Mouse (Mus musculus) urinary bladder, adult 2 months (tissue): Measurements from ENCODE around the gene Mipol1. TPM values are rescaled to one million over a fixed set of nuclear protein-coding genes. Genes with fewer than 3 reads are reported as not detected.

Source experiments
- DNase-seq: peaks from one replicate; pipeline ENCODE4 v3.0.0; 2022; ENCODE audit warnings: low spot score
- polyA plus RNA-seq: library from polyadenylated mRNA; depleted of rRNA; stranded (reverse); fragments of >200 nt; gene quantifications from 2 replicates; pipeline ENCODE4 v1.2.3, GENCODE M21; 2012

Mipol1 gene
- polyA plus RNA-seq, 1 experiment: 18.4 TPM

DNA sequence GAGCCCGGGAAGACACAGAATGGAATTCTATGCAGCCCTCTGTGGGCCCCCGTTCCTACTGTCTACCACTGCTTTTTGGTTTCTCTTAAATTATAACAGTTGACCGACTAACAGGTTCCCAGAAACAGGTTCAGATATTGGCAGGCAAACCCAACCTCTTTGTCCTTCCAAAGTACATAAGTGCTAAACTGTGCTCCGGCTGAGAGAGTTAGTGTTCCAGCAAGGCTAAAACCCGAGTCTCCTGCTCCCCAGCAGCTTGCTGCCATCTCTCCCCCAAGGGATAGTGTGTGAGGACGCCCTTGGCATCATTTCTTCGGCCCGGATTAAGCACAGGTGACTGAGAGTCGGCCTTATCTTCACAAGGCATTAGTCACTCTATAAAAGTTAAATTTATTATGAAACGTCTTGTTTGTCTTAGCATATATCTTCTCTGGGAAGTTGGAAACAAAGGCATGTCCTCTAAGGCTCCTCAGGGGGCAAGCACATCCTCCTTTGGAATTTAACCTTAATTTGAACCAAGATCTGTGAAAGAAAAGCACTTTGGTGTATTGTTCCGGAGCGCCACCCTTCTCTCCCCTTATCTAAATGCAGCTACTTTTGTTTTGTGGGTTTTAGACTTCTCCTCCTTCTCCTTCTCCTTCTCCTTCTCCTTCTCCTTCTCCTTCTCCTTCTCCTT lies 285.6 kb downstream of the Mipol1 start:
- DNase-seq: no peak

DNA sequence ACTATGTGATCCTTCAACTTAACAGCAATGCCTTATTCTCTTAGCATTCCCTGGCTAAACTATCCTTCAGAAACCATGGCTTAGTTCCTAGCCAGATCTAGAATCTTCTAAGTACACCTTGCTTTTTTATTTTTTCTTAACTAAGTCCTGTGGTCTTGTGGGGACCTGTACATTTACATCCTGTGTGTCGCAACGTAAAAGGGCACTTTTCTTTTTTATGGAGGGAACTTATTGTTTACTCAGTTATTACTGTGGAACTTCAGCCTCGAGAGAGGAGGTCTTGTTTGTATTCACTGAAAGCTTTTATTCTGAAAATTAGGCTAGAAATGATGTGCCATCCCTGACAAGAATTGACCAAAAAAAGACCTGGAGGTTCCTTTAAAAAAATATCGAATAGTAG lies 298.1 kb downstream of the Mipol1 start:
- DNase-seq: no peak

GRCm38 (mm10) chr12:57530474-57530873 lies 300.2 kb downstream of the Mipol1 start:
- no peak for DNase-seq

- DNase-seq: no peak
Measured at GRCm38 (mm10) chr12:57534517-57534878, 304.3 kb downstream of the Mipol1 start.

DNA sequence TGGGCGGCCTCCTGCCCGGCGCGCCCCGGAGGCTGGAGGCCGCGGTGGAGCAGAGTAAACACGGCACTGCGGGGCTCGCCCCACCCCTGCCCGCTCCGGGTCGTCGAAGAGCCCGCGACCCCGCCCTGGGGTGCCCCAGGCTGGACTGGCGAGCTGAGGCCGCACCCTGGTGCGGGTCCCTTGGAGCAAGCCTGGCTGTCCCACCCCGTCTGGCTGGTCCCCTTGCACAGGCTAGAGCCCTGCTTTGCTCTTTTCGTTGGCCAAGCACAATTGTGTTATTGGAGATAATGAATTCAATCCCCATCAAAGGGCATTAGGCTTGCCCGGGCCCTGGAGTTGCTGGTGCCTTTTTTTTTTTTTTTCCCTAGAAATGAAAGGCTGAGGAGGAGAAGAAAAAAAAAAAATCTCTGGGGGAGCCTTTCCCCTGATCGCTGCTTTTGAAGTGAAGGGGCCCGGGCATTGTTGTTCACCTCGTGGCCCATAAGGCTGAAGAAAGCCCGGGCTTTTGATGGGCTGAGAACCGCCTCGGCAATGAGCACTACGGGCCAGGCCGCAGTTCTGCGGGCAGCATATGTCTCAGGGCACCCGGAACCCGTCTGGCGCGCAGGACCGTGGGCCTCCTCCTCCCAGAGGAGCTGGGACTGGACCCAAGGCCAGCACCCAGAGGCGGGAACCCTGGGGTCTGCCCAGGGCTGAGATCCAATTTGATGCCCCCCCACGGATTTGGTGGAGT lies 304.8 kb downstream of the Mipol1 start:
- peak; percentile 63 for DNase-seq

- peak; percentile 58 for DNase-seq
Measured at GRCm38 (mm10) chr12:57536056-57536908, 306.1 kb downstream of the Mipol1 start.

- DNase-seq: no peak
Measured at GRCm38 (mm10) chr12:57536909-57537670, 306.9 kb downstream of the Mipol1 start.

GRCm38 (mm10) chr12:57537791-57538587 lies 307.8 kb downstream of the Mipol1 start:
- no peak for DNase-seq

DNA sequence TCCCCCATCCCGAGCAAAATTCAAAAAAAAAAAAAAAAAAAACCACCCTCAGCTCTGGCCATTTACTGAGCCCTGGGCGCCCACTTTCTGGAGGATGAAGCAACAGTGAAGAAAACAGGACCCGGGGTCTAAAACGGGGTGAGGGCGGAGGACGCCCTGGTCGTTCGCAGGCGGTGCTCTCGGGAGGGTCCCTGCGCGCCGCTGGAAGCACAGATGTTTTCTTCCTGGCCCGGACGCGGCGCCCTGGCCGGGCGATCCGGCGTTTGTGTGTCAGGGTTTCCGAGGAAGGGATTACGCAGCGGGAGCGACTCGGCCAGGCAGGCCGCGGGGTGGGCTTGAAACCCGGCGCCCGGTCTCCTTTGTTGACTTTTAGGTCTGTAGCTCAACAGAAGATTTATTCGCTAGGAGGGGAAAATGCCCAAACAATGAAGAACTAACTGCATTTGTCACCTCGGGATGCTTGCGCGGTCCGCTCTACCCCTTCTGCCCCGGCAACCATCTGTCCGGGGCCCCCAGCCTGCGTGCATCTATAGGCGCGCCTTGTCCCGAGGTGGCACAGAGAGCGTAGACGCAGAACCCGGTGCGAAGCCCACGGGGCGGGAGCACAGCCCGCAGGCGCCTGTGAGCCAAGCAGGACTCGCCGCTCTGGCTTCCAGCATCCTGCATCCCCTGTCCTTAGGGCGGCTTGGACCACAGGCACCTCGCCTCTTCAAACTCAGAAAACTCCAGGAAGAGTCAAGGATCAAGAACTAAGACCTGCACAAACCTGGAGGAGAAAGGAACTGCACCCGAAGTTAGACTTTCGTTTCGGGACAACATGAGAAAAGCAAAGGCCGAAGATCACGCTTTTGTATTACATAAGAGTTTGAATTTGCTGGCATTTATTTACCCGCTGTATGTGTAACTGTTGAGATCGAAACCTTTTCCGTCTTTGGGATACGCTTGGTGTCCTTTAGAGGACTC lies 308.6 kb downstream of the Mipol1 start:
- DNase-seq: peak; percentile 49

- DNase-seq: no peak
Measured at GRCm38 (mm10) chr12:57539551-57539985, 309.3 kb downstream of the Mipol1 start.

DNA sequence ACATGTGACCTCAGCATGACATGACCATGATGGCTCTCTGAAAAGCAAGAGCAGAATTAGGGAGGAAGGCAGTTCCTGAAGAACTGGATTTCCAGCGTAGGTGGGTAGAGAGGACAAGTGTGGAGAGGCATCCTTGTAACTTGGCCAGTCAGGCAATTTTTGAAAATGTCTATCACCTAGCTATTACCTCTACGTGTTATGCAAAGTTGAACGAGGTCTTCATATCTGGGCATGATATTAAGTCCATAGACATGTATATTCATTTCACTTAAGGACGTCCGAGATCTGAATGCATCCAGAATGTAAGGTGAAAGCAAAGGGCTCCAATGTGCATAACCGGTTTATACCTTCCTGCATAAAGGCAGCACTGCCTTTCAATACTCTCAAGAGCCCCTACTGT lies 310.9 kb downstream of the Mipol1 start:
- no peak for DNase-seq

DNA sequence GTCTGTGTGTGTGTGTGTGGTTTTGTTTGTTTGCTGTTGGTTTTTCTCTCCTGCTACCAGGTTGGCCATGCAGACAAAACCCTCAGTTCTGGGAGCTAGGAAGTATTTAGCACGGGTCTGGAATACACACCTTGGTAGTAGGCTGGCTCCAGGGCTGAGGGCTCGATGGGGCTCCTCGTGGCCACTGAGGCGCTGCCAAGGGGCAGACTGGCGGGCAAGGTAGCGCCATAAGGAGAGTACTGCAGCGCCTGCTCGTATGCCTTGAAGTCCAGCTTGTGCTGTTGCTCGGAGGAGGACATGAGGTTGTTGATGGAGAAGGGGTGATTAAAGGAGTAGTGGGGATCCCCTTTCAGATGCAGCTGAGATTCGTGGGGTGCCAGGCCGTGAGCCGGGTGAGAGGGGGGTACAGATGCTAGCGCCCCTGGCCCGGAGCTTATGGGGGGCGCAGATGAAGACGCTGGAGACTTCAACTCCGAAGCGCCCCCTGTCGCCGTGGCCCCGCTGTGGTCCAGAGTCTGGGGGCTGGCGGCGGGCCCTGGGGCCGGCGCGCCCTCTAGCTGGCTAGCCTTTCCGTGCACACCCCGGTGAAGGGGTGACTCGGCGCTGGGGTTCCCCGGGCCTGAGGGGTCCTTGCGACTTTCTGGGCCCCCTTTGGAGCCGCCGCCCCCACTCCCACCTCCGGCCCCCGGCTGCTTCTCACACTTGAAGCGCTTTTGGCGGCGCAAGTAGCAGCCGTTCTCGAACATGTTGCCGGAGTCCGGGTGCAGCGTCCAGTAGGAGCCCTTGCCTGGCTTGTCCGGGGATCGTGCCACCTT lies 311.9 kb downstream of the Mipol1 start:
- peak; percentile 58 for DNase-seq

DNA sequence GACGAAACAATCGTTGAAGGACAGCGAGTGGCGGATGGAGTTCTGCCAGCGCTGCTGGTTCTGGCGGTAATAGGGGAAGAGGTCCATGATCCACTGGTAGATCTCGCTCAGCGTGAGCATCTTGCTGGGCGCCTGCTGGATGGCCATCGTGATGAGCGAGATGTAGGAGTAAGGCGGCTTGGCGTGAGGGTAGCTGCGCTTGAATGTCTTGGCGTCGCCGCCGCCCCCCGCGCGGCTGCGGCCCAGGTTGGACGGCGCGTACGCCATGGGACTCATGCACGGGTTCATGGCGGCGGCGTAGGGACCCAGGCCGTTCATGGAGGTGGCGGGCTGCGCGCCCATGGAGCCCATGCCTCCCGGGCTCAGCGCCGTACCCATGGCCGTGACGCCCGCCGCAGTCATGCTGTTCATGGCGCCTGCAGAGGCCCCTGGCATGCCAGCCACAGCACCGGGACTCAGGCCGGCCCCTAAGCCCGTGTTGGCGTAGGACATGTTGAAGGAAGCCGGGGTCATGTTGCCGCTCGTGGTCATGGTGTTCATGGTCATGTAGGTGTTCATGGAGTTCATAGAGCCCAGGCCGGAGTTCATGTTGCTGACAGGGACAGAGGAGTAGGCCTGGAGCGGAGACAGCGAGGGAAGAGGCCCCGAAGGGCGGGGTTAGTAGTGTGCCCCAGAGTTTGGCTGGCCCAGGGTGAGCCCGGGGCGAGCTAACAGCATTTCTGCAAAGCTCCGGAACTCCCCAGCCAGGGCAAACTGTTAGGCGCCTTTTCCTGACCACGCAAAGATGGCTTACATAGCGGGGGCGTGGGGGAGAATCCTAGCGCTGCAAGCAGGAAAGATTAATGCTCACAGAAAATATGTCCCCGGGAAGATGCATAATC lies 312.8 kb downstream of the Mipol1 start:
- DNase-seq: peak; percentile 56

GRCm38 (mm10) chr12:57543627-57543991 lies 313.4 kb downstream of the Mipol1 start:
- DNase-seq: no peak

DNA sequence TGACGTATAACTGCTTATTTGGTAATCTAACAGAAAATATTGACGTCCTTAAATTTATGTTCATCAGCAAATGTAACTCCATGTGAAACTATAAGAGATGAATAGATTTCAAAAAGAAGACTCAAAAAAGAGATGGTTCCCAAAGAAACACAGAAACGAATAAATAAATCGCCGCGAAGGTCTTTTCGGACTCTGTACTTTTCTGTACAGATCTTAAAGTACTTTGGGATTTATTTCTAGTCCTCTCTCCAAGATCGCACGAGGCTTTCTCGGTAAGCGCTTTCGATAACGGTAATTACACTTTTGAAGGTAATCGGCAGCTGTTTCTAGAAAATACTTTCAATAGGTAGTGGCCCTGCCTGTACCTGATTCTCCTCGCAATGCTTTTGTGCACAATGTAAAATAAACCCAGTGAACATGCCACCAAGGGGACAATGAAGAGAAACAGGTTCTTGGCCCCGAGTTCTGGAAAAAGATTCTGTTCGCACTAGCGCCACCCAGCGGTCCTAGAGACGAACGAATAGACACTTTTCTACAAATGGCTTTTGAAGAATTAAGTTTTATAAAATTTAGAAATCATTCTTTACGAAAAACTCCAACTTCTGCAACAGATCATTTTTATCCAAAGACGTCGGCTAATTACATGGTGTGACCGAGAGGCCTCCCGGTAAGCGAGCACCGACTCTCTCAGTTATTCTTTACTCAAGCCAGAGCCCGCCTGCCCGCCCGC lies 314.6 kb downstream of the Mipol1 start:
- no peak for DNase-seq

DNA sequence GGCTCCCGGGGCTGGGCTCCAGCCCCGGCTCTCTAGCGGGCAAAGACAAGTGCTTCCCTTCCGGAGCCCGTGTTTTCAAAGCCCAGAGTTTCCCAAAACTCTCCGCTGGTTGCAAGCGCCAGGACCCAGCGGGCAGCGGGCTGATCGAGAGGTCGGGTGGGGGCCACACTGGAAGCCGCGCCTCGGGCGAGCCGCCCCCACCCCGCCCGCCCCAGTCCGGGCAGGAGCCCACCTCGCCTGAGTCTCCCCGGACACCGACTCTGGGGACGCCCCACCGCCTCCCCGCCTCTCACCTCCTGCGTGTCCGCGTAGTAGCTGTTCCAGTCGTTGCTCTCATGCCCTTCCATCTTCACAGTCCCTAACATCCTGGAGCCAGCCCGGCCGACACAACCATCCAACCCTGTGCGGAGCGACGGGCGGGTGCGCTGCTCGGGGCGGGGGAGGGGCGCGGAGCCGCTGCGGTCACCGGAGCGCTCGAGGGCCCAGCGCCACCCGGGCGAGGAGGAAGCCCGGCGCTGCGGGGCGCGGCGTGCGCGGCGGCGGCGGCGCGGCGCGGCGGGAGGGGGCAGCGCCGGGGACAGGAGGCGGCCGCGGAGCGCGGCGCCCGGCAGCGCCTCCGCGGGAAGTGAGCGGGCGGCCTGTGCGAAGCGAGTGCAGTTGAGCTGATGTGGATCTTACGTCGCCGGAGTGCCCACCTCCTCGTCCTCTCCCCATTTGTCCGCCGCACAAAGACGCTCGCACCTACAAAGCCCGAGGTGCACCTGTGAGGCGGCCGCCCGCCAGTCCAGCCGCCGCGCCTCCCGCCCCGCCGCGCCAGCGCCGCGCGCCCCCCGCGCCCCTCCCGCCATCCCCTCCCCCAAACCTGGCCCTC lies 315.4 kb downstream of the Mipol1 start:
- DNase-seq: peak; percentile 62
